Mouse (Mus musculus): ENCODE measurements around the gene Cyp4f39.

DNA sequence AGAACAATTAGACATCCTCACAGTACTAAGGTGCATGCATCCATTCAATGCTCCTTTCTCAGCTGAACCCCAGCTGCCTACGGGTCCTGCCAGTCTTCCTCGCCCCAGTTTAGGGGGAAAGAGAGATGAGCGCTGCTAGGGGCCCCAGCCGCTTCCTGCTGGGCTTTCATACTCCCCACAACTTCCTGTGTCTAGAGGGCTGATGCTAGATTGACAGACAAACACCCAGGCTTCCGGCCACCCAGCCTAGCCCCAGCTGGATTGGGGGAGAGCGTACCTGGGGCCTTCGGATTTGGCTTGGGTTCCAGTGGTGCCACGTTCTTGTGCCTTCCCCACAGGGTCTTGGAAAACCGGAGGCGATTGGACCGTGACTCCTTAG lies 49.8 kb upstream of the Cyp4f39 start:
- no peak for TF ChIP-seq CTCF (IDR thresholded peaks at IDR 0.05; ENCODE audit: low read depth, low read length)
- TF ChIP-seq POLR2A (IDR thresholded peaks at IDR 0.05; ENCODE audit: extremely low read depth, insufficient read depth, low read length): no peak
